Mouse (Mus musculus) embryonic fibroblast, embryonic 13.5 days (primary cell): Measurements from ENCODE around the gene Lpar2.

ENCODE experiments used
- CTCF ChIP-seq: IDR thresholded peaks from 2 replicates; pipeline ENCODE4 v1.5.1; 2011; ENCODE audit warnings: mild to moderate bottlenecking, control low read depth, low read length, moderate library complexity, borderline replicate concordance; ENCODE audit not compliant: insufficient read depth
- POLR2A ChIP-seq: IDR thresholded peaks from 2 replicates; pipeline ENCODE4 v1.6.1; 2011; ENCODE audit warnings: low read depth, mild to moderate bottlenecking, control low read depth, low read length, moderate library complexity

DNA sequence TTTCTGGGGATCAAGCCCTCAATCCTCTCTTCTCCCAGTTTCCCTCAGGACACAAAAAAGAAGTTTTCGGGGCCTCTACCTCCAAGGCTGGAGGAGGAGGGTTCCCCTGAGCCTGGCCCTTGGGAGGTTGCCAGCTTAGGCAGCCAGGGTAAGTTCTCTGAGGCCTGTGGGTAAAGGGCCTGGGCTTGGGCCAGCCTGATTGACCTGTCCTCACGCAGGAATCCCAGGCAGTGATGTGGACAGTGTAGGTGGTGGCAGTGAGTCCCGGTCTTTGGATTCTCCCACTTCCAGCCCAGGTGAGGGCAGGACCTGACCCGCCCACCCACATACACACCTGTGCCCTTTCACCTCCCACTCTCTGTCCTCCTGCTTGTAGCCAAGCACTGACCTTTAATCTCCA is 6.8 kb upstream of the Lpar2 start:
- TF ChIP-seq CTCF (no peak), POLR2A (no peak)
